Mouse (Mus musculus): ENCODE data around the gene Knl1.
"Not testable (repeated sequence)": the region's sequence is repeated elsewhere in the genome, so short reads cannot be mapped to it uniquely, and the experiment has no call there.

Knl1 gene

DNA sequence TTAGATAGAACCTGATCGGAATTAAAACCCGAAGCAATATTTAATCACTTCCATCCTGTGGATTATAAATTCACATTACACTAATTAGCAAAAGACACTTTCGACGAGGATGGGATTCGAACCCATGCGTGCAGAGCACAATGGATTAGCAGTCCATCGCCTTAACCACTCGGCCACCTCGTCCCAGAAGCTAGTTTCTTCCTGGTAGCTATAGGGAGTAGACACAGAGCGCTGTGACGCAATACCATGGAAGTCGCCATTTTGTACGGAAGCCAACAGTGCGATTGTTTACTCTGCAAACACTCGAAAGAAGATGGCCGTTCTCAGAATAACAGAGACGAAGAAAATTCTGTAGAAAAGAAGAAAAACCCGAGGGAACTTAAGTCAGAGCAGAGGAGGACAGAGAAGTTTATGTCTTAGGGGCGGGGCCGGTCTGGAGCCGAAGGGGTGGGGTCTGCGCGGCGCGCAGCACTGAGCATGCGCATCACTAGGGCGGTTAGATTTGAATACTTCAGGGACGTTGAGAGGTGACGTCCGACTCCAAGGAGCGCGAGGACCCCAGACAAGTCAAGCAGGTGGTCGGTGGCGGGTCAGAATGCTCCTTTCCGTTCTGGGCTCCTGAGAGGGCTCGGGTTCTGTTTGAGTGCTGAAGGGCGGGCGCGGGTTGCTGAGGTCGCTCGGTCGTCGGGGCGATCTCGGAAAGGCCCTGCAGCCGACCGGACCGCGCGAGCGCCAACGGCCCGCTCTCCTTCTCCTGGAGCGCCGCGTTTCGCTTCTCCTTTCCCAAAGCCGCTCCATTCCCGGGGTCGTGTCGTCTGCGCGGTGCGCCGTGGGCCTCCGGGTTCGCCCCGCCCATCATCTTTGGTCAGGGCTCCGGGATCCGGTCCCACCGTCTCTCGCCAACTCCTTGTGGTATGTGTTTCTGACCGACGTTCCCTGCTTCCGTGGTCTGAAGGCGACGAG is at the start of gene Knl1:
Gene Knl1 (plus strand): TSS at position 471 of the 963 bp plus-strand sequence.
- DNase-seq: peak; percentile 99

DNA sequence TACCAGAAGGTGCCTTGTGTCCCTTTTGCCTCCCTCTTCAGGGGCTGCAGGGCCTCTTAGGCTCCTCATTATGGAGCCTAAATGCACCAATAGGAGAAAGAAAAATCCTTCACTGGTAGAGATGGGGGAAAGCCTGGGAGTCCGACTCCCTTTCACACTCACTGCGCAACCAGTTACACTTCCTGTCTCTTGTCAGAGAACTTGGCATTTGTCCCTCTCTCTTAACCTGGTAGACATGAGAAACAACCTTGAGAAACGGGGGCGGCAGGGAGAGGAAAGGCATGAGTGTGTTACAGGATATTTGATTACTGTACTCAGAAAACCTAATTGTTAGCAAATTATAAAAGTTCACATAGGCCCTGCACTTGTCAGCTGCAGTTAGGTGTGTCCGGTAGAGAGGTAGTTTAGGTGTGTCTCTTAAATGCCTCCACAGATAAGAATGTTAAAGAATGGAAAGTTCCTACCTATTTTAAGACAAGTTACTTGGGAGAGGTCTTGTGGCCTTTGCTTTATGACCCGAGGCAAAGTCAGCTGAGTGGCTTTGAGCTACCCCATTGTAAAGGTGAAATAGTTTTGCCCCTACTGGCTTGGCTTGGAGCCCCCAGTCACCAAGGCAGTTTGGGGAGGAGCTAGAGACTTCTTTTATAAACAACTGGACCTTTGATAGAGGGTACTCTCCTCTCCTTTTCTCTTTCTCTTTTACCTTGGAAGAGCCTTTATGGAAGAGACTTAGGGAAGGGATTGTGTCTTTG is 48.6 kb upstream of the Knl1 start:
- DNase-seq: no peak

DNA sequence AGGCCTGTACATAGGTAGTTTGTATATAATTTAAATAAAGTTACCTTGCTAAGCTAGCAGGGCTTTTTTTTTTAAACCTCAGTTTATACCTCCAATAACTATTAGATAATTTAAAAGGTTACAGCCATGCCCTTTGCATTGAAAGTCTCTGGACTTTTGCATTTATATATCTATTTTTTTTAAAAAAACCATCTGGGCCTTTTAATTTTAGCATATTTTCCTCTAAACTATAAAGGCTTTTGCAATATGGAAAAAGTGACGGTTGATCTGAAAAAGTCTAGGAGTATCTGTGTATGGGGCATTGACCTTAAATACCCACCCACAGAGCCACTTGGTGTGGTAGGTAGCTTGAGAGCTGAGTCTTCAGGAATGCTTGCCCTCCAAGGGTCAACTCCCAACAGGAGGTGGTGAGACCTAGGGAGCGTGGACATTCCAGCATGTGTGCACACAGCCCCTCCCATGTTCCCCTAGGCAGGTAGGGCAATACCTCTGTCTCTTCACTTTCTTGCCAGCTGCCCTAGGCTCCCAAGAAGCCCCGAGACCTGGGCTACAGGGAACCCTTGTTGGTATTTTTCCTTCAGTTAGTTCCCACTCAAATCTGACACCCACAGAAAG is 47.8 kb upstream of the Knl1 start:
- DNase-seq: no peak

DNA sequence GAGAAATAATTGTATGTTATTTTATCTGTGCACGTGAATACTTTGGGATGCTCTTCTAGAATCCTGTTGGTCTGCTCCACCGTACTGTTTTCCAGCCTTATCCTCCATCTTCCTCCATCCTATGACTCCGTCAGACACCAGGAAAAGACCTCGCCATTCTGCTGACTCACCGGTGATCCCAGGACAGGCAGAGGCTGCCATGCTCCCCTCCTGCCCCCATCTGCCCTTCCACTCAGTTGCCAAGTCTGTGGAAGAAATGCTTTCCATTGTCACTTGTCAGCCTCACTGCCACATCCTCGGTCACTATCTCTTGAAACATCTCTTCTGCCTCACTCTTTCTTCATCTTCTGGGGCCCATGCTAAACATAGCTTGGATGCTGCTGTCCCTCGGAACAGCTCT is 40.0 kb upstream of the Knl1 start:
- no peak for DNase-seq

DNA sequence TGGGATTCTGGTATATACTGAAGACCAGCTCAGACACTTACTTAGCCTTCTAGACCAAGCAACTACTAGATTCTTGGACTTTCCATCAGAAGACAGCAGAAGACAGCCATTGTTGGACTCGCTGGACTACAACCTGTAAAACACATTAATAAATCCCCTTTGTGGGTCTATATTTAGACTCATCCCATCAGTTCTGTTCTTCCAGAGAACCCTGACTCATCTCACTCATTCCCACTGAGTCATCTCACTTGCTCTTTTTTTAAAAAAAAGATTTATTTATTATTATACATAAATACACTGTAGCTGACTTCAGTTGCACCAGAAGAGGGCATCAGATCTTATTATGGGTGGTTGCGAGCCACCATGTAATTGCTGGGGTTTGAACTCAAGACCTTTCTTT is 37.5 kb upstream of the Knl1 start:
- no peak for DNase-seq

DNA sequence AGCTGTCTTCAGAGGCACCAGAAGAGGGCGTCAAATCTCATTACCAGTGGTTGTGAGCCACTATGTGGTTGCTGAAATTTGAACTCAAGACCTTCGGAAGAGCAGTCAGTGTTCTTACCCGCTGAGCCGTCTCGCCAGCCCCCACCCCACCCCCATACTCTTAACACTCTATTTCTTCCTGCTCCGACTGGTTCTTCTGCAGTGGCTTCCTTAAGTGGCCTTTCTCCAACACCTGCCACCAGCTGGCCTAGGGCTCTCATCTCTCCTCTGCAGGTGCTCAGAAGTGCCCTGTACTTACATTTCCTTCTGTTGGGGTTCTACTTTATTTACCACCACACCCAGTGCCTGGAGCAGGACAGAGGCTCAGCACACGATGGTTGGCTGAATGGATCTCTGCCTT is 31.9 kb upstream of the Knl1 start:
- no peak for DNase-seq

DNA sequence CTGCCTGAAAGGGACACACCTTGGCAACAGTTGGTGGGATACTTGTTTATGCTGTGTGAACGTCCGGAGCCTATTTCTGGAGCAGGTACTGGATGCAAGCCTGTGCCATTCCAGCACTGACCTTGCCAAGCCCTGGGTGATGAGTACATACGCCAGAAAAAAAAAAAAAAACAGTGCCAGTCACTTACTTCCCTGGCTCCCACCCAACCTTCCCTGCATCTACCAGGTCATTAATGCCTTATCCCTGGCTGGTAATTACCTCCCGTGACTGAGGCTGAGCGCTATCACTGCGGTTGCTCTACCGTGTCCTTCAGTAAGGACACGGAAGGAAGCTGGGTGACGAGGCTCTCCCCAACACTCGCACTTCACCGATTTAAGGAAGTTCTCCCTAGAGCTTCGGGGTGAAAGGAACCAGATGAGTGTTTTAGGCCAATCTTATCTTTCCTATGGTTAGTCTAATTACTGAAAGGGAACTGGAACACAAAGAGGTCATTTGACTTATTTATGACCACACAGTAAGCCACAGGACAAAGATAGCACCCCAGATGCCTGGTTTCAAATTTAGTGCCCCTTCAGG is 31.2 kb upstream of the Knl1 start:
- DNase-seq: no peak

DNA sequence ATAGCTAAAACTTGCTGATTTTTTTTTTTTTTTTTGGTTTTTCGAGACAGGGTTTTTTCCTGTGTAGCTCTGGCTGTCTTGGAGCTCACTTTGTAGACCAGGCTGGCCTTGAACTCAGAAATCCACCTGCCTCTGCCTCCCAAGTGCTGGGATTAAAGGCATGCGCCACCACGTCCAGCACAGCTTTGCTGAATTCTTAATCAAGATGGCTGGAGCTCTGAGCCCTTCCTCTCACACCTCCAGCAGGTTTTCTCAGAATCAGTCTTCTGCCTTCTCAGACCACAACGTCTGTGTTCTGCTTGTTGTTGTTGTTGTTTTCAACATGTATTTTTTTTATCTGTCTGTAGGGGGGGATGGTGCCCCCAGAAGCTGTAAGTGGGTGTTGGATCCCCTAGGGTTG is 30.6 kb upstream of the Knl1 start:
- not testable (repeated sequence) for DNase-seq

DNA sequence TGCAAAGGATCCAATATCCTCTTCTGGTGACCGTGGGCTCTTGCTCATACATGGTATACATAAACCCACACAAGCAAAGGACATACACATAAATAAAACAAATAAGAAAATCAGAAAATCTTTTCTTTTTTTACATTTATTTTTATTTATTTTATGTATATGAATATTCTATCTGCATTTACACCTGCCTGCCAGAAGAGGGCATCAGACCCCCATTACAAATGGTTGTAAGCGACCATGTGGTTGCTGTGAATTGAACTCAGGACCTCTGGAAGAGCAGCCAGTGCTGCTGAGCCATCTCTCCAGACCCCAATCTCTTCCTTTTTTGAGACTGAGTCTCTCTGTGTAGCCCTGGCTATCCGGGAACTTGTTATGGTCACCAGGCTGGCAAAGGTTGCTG is 29.3 kb upstream of the Knl1 start:
- no peak for DNase-seq

DNA sequence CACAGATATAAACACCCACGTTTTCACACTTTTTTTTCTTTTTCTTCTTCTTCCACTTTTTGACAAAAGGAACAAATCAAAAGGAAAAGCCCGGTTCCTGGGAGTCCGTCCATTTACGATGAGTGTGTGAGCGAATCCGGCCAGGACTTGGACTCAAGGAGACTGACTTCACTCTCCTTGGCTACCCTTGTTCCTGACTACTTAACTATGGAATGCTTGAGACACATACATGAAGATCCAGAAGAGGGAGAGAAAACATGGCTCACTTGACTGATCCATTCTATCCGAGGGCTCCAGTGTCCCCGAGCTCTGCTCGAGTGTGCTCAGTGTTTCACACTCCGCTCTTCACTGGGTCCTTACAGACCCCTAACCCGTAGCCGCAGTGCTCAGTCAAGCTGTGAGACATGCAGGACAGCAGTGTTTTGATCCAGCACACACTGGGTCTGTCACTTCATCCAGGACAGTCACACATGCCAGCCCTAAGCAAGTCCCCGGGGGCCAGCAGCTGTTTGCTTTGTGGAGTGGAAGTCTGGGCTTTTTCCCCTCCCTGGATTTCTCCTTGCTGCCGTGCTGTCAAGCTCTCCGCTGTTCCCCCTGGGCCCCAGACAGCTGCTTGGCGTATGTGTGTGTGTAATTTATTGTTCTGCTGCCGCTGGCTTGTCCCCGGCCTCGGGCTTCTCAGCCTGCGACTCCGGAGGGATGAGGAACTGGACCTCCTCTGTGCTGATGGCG is 28.4 kb upstream of the Knl1 start:
- peak; percentile 66 for DNase-seq

DNA sequence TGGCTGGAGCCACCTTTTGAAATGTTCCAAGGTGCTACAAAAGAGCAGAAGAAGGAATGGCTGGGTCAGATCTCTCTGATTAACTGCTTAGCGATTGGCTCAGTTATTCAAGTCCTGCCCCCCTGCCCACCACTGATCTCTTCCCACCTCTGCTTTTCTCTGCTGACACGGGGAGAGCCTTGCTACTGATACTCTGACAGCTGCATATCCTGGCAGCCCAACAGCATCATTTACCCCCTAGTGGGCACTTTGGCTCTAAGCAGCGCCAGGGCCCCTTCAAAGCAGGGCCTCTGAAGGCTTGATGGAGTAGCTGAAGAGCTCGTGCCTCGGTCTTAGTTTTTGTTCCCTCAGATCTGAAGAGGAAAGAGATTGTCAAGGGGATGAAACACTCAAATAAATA is 27.8 kb upstream of the Knl1 start:
- peak; percentile 73 for DNase-seq

DNA sequence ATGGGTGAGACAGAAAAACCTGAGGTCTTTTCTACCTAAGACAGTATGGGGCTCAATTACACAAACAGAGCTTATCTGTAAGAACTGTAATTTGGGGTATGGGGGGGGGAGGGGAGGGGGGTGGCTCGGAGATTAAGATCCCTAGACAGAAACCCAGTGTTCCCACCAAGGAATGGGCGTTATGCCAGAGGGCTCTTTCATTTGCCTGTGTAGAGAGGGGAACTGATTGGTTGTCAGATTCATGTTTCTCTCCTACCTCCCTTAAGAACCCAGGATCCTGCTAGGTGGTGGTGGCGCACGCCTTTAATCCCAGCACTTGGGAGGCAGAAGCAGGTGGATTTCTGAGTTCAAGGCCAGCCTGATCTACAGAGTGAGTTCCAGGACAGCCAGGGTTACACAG is 27.4 kb upstream of the Knl1 start:
- peak; percentile 28 for DNase-seq

DNA sequence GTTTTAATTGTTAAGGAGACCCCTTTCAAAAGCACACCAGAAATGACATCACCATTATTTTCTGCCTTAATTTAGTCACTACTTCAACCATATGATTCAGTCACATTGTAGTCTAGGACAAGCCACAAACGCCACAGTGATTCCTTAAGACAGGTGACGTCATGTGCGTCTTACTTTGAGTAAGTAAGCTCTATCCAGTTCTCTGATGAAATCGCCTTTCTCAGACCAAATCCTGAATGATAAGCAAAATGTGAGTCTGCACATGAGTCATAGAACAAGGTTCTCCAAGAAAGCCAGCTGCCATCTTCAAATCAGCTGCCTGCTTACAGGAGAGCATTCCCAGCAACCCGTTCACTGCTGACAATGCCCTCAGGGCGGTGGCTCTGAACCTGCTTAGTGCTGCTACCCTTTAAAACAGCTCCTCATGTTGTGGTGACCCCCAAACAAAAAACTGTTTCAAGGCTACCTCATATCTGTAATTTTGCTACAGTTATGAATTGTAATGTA is 23.7 kb upstream of the Knl1 start:
- DNase-seq: no peak

DNA sequence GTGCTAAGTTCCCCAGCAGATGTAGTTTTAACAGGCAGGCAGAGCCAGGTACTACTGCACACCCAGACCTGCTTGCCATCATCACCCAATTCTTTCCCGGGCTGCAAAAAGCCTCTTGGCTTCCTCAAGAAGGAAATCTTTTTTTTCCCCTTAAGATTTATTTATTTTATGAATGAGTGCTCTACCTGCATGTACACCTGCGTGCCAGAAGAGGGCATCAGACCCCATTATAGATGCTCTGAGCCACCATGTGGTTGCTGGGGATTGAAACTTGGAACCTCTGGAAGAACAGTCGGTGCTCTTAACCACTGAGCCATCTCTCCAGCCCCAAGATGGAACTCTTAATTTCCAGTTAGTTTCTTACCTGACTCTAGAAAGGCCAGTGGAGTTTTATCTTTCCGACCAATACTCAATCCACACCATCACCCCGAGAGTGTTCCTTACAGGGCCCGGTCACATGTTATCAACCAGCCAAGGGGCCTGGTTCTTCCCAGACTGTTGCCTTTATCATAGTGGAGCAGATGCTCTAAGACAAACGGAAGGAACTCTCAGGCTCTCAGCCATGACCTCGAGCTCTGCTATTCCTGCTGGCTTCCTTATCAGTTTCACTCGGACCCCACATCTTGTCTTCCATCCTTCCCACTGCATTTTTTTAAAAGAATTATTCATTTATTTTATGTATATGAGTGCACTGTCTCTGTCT is 22.2 kb upstream of the Knl1 start:
- peak; percentile 34 for DNase-seq

DNA sequence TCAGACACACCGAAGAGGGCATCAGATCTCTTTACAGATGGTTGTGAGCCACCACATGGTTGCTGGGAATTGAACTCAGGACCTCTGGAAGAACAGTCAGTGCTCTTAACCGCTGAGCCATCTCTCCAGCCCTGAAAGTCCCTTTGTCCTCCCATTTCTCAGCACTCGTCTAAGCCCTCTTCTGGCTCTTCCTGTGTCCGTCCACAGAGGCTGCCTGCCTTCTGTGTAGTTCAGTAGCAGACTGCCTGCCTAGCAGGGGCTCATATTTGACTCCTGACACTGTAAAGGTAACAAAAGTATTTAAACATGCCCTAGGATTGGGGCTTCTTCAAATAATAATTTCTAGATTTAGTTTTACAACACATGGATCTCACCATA is 21.7 kb upstream of the Knl1 start:
- no peak for DNase-seq

DNA sequence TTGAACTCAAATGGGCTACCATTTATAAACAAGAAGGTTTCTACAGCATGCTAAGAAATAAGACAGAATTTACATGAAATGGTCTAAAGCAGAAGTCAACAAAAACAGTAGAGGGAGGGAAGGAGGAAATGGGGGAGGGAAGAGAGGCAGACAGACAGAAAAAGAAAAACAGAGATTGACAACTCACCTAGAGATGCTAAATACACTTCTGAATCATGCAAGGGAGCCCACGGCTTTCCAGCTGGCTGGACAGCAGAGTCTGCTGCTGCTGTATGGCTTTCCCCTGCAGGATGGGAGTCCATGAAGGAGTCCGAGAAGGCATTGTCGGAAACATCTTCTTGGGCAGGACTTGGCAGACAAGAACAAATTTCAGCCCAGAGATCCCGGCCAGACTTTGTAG is 20.0 kb upstream of the Knl1 start:
- no peak for DNase-seq

DNA sequence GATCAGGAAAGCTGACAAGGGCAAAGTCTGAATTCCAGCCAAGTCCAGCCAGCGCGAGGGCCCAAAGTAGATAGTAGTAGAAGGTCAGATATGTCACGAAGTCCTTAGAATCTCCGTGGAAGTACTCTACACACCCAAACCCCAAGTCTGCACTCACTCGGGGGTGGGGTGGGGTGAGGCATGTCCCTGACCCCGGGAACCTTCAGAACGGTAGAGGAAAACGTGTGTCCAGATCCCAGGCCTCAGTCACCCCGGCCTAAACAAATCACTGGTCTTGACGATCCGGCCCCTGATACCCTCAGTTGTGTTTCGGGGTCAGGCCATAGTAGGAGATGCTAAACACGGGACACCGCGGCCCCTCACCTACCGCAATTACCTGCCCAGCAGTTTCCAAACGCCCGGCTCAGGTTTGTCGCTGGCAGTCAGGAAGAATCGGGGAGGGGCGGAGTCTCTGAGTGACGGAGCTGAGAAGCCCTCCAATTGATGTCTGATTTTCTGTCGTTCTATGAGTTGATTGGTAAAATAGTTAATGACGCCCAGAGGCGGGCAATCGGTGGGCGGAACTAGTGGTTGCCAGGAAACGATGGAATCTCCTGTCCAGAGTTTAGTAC is 17.9 kb upstream of the Knl1 start, which contains the start of gene Ccdc32:
Gene Ccdc32 (minus strand): TSS at position 453 of the 611 bp plus-strand sequence.
- peak; percentile 95 for DNase-seq

DNA sequence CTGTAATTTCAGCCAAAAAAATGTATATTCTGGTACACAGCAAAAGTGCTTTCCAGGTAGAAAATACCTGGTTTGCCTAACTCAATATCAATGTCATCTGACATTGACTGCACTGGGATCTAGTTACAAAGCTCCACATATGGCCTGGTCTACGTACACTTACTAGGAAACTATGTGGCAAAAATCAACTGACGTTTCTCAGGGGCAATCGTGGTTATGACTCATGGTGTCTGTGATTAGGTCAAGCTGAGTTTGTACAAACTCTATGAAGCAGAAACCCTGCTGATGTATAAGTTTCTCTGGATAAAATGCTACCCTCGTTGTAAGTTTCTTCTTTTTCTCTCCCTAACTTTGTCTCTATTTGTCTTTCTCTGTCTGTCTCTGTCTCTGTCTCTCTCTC is 14.7 kb upstream of the Knl1 start:
- DNase-seq: no peak

DNA sequence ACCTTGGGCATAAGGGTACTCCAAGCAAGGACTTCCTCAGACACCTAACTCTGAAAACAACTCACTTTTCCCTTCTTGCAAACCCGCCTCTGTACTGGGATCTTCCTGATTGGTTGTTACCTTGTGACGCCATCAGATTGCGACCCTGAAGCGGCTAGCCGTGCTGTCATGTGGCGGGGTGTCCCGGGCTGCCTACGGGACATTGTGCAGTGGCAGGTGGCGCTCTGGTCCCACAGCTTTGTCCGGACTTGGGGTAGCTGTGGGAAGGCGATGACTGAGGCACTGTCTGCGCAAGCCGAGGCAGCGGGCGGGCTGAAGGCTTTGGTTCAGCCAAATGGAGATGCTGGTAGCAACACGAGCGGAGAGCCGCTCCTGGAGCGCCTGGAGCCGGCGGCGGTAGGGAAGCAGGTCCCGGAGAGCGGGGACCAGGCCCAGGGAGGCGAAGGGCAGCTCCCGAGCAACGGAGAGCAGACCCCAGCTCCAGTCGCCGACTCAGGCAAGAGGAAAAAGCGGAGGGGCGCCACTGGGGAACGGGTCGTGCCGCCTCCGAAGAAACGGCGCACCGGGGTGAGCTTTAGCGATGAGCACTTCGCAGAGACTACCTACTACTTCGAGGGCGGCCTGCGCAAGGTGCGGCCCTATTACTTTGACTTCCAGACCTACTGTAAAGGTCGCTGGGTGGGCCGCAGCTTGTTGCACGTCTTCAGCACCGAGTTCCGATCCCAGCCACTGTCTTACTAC is 12.1 kb upstream of the Knl1 start, which contains the start of gene Rpusd2:
Gene Rpusd2 (plus strand): TSS at position 135 of the 741 bp plus-strand sequence.
- DNase-seq: peak; percentile 98

DNA sequence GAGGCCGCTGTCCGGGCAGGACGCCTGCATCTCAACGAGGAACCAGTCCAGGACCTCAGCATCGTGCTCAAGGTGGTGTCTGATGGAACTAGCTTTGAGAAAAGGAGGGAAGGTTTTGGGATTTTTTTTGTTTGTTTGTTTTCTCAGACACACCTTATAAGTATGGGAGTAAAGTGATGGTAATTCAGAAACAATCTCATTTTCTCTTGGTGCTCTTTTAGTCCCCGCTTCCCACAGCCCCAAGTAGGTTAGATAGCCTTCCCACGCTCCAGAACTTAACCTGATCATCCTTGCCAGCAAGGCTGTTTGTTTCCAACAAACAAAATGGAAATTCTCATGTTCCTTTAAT is 11.5 kb upstream of the Knl1 start:
- no peak for DNase-seq
